Comparison of ENCODE assay signal across 8 mouse cellular contexts in genomic region chr4:32950356-32951034, GRCm38 (mm10). TPM values are rescaled to one million over a fixed set of nuclear protein-coding genes. Genes with fewer than 3 reads are reported as not detected.
DNase-seq lines count a peak whose midpoint lies in the region; ATAC-seq and TF ChIP-seq lines count a peak whose summit lies in the region.

Gene Ankrd6, minus strand, starts transcription at chr4:32950841.

- DNase-seq in cerebellum, adult 11 months = peak; percentile 81
- peak; percentile 84 for DNase-seq in forebrain, embryonic 14.5 days (ENCODE audit: low spot score)
- DNase-seq in heart, postnatal 10 days = peak; percentile 78 to 88
- DNase-seq in kidney, postnatal 4 days = peak; percentile 87 to 89
- DNase-seq in lung, adult 18-20 months = peak; percentile 43 to 60
- DNase-seq in testis, postnatal 14 days (ENCODE audit: low spot score) = peak; percentile 72

- peak within 1 kb of the TSS; percentile 69 for H3K9ac ChIP-seq in ES-Bruce4 (ENCODE audit: low read depth, poor library complexity, severe bottlenecking)
- peak within 1 kb of the TSS; percentile 76 for H3K9ac ChIP-seq in forebrain, embryonic 14.5 days (ENCODE audit: low read length)

- ATAC-seq in forebrain, embryonic 14.5 days = peak; percentile 95
- ATAC-seq in neutrophil, adult 5-6 weeks (ENCODE audit: extremely low read depth, insufficient number of reproducible peaks, low FRiP score, poor library complexity, severe bottlenecking) = peak; percentile 59; the same call in 1 of the 2 replicates

- peak; percentile 74 for TF ChIP-seq CTCF in ES-Bruce4 (IDR thresholded peaks at IDR 0.05; ENCODE audit: low read depth, low read length)

- H3K4me2 ChIP-seq in forebrain, embryonic 14.5 days (ENCODE audit: low read length) = peak within 1 kb of the TSS; percentile 90

- peaks cover 1% of the 10 kb centered on the region for H3K4me1 ChIP-seq in ES-Bruce4 (ENCODE audit: control insufficient read depth, insufficient read depth, low read length)
- peaks cover 7% of the 10 kb centered on the region; the same call in 1 of the 2 replicates for H3K4me1 ChIP-seq in forebrain, embryonic 14.5 days (ENCODE audit: control insufficient read depth, insufficient read depth, low read length)

- under 1% methylated on average over 66 of the region's 66 CpGs for WGBS in forebrain, embryonic 14.5 days

- TF ChIP-seq POLR2A in ES-Bruce4 (IDR thresholded peaks at IDR 0.05; ENCODE audit: insufficient read depth, low read length) = no peak

- intact Hi-C loops in heart, postnatal 10 days (cut with DNase I) = loop anchor here (1.0 to 5.0 kb wide), 6 partner anchors 68 to 363 kb away; partner anchors contain the start of gene Lyrm2

- peak within 1 kb of the TSS; percentile 72 for H3K4me3 ChIP-seq in ES-Bruce4 (ENCODE audit: low read depth, low read length)
- peak within 1 kb of the TSS; percentile 75 for H3K4me3 ChIP-seq in forebrain, embryonic 14.5 days (ENCODE audit: low read depth, low read length)

- no peaks in the 10 kb centered on the region for H3K27me3 ChIP-seq in ES-Bruce4 (ENCODE audit: control insufficient read depth, insufficient read depth, low read length, poor library complexity, severe bottlenecking)
- H3K27me3 ChIP-seq in forebrain, embryonic 14.5 days (replicated peaks; ENCODE audit: control insufficient read depth, insufficient read depth, low read length) = 0 out of 2 replicates have a peak, but pooled peaks cover 2% of the 10 kb centered on the region

- no peaks in the 10 kb centered on the region for H3K9me3 ChIP-seq in ES-Bruce4 (replicated peaks; ENCODE audit: control insufficient read depth, insufficient read depth, low read length, poor library complexity, severe bottlenecking)
- H3K9me3 ChIP-seq in forebrain, embryonic 14.5 days (replicated peaks; ENCODE audit: control insufficient read depth, low read length) = no peaks in the 10 kb centered on the region

- H3K27ac ChIP-seq in ES-Bruce4 (ENCODE audit: insufficient read depth, low read length) = no peak within 1 kb of the TSS
- H3K27ac ChIP-seq in forebrain, embryonic 14.5 days (ENCODE audit: low read depth, low read length) = 0 out of 2 replicates have a peak within 1 kb of the TSS, but pooled peaks have one; percentile 14

- no peak for TF ChIP-seq EP300 in ES-Bruce4 (IDR thresholded peaks at IDR 0.05; ENCODE audit: insufficient read depth, low read depth, low read length)

- H3K36me3 ChIP-seq in ES-Bruce4 (ENCODE audit: control insufficient read depth, insufficient read depth, low read length, poor library complexity, severe bottlenecking) = no peaks in the 10 kb centered on the region
- no peaks in the 10 kb centered on the region for H3K36me3 ChIP-seq in forebrain, embryonic 14.5 days (ENCODE audit: control insufficient read depth, insufficient read depth, low read length)

RNA-seq across cellular contexts. Expression of gene Ankrd6, which starts in this region (rescaled TPM):
- 11.8 and 12.0 TPM in 2 replicates for polyA plus RNA-seq in ES-Bruce4 (2011; ENCODE audit: insufficient read depth, insufficient read length, low read depth, missing spikeins)
- polyA plus RNA-seq in forebrain, embryonic 14.5 days (2014; fragmentation: Nextera tagmentation; extraction: Ambion mirVana) = 32.7 and 33.5 TPM in 2 replicates
- total RNA-seq in heart, postnatal 10 days (2021) = 1 to 10 TPM; 3.5 to 6.3 TPM
- total RNA-seq in neutrophil, adult 5-6 weeks (2017) = not detected in 2 replicates

Comparison
In these comparisons a context has a peak if more than half of its experiments do, and no peak if none do; other contexts are left out.
1. Peak in ATAC-seq in neutrophil, adult 5-6 weeks; RNA of the gene not detected or under 1 TPM.